Mouse (Mus musculus) leukemia stem cell, adult 10-12 weeks (primary cell): ENCODE measurements around the gene Prg3. TPM values are rescaled to one million over a fixed set of nuclear protein-coding genes. Genes with fewer than 3 reads are reported as not detected.

ENCODE experiments used
- polyA plus RNA-seq: library from polyadenylated mRNA; stranded (reverse); fragments of >175 nt; gene quantifications from 2 replicates; pipeline ENCODE4 v1.2.3, GENCODE M21; 2012; ENCODE audit warnings: low replicate concordance

Prg3 gene
- 0.61 TPM in 1 of 2 replicates, not detected in the other for polyA plus RNA-seq

GRCm38 (mm10) chr2:84987930-84988329 is at the start of gene Prg3:
Gene Prg3 (plus strand): TSS chr2:84988215.

GRCm38 (mm10) chr2:84980188-84980587 is 7.8 kb upstream of the Prg3 start, which contains the start of gene Prg2:
Gene Prg2 (plus strand): TSS chr2:84980461.

GRCm38 (mm10) chr2:85037047-85038026 is 49.3 kb downstream of the Prg3 start, which contains the start of the genes Ssrp1 and P2rx3:
Gene Ssrp1 (plus strand): TSS chr2:85037234.
Gene P2rx3 (minus strand): TSS chr2:85037462.

Other genes with a start within 250 kb of the Prg3 start
- gene Gm19426, start 244.6 kb upstream of the Prg3 start, polyA plus RNA-seq, result not detected in 2 replicates
- 2.8 TPM in 1 of 2 replicates, not detected in the other for gene Serping1, start 212.8 kb upstream of the Prg3 start, polyA plus RNA-seq
- 3.3 and 20.8 TPM in 2 replicates for gene Ube2l6, start 189.4 kb upstream of the Prg3 start, polyA plus RNA-seq
- not detected in 2 replicates for gene Smtnl1, start 165.6 kb upstream of the Prg3 start, polyA plus RNA-seq
- 2.3 and 7.3 TPM in 2 replicates for gene Timm10, start 161.2 kb upstream of the Prg3 start, polyA plus RNA-seq
- gene Slc43a1, start 149.4 kb upstream of the Prg3 start, polyA plus RNA-seq, result 52.4 and 120 TPM in 2 replicates
- 3.3 and 4.7 TPM in 2 replicates for gene Rtn4rl2, start 101.5 kb upstream of the Prg3 start, polyA plus RNA-seq
- 23.9 and 31.0 TPM in 2 replicates for gene Slc43a3, start 51.6 kb upstream of the Prg3 start, polyA plus RNA-seq
- not detected in 2 replicates for gene Prg2, start 7.8 kb upstream of the Prg3 start, polyA plus RNA-seq
- gene Ssrp1, start 49.0 kb downstream of the Prg3 start, polyA plus RNA-seq, result 34.2 and 67.2 TPM in 2 replicates
- gene P2rx3, start 49.2 kb downstream of the Prg3 start, polyA plus RNA-seq, result not detected in 2 replicates
- gene Tnks1bp1, start 59.8 kb downstream of the Prg3 start, polyA plus RNA-seq, result 7.2 and 11.3 TPM in 2 replicates
- 0.05 and 0.16 TPM in 2 replicates for gene Aplnr, start 148.0 kb downstream of the Prg3 start, polyA plus RNA-seq
- 0.20 TPM in 1 of 2 replicates, not detected in the other for gene Lrrc55, start 209.0 kb downstream of the Prg3 start, polyA plus RNA-seq